Mouse (Mus musculus): Measurements from ENCODE around the gene Vcp. TPM values are rescaled to one million over a fixed set of nuclear protein-coding genes. Genes with fewer than 3 reads are reported as not detected.

Gene Vcp
- polyA plus RNA-seq, 1 experiment: 390 TPM

DNA sequence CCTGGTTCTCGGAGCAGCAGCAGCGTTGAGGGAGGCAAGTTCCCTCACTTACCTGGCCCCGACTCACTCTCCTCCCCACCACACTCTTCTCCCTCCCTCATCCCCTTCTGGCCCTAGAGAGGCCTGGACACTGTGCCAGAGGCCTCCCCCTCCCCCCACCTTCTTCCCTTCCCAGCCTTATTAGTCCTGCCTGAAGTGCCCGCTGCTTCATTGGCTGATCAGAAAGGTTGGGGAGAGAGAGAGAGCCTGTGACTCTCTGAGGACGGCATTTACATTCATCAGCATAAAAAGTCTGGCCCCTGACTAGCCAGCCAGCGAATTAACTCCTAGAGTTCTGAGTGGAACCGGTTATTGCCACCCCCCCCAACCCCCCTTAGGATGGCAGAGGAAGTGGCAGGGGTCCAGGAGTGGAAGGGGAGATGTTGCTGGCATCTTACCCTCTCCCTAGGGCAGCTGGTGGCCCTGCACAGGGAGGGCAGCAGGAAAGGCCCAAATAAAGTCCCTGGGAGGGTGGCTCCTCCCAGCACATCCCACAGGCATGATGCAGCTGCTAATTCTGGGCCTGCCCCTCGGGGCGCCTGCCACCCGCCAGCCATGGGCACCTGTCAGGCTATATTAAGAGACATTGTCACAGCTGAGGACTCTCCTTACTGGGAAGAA lies 46.7 kb downstream of the Vcp start:
- H3K27me3 ChIP-seq (ENCODE audit: control insufficient read depth, insufficient read depth, low read length, poor library complexity, severe bottlenecking): no peaks in the 10 kb centered on the region
- H3K9me3 ChIP-seq (replicated peaks; ENCODE audit: control insufficient read depth, insufficient read depth, low read length, poor library complexity, severe bottlenecking): no peaks in the 10 kb centered on the region
- no peaks in the 10 kb centered on the region for H3K36me3 ChIP-seq (ENCODE audit: control insufficient read depth, insufficient read depth, low read length, poor library complexity, severe bottlenecking)
- peaks cover 4% of the 10 kb centered on the region for H3K4me1 ChIP-seq (ENCODE audit: control insufficient read depth, insufficient read depth, low read length)
- H3K4me3 ChIP-seq (ENCODE audit: low read depth, low read length): no peak overlapping the region
- H3K27ac ChIP-seq (ENCODE audit: insufficient read depth, low read length): no peak overlapping the region
- TF ChIP-seq EP300 (IDR thresholded peaks at IDR 0.05; ENCODE audit: insufficient read depth, low read depth, low read length) (0 out of 2 replicates have a peak, but pooled peaks have one; percentile 9), CTCF (IDR thresholded peaks at IDR 0.05; ENCODE audit: low read depth, low read length) (no peak), POLR2A (IDR thresholded peaks at IDR 0.05; ENCODE audit: insufficient read depth, low read length) (no peak)
- H3K9ac ChIP-seq (ENCODE audit: low read depth, poor library complexity, severe bottlenecking): no peak overlapping the region

DNA sequence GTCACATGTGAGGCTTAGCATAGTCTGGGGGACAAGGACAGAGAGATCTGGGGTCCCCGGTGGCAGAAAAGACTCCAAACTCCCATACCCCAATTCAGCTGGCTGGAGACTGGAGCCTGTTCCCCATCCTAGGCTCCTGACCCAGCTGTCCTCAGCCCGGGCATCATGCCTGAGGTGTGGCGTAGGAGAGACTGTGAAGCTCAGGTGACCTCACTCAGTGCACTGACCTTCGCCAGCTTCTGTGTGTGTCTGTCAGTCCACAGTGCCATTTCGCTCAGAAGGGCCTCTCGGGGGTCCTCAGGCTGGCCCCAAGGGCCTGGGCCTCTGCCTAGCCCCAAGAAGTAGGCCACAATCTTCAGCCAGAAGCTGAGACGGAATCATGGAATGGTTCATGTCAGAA lies 47.7 kb downstream of the Vcp start:
- Histone ChIP-seq H3K9ac (ENCODE audit: low read depth, poor library complexity, severe bottlenecking) (no peak overlapping the region), H3K27ac (ENCODE audit: insufficient read depth, low read length) (no peak overlapping the region), H3K27me3 (ENCODE audit: control insufficient read depth, insufficient read depth, low read length, poor library complexity, severe bottlenecking) (no peaks in the 10 kb centered on the region), H3K4me3 (ENCODE audit: low read depth, low read length) (no peak overlapping the region), H3K36me3 (ENCODE audit: control insufficient read depth, insufficient read depth, low read length, poor library complexity, severe bottlenecking) (no peaks in the 10 kb centered on the region), H3K9me3 (replicated peaks; ENCODE audit: control insufficient read depth, insufficient read depth, low read length, poor library complexity, severe bottlenecking) (no peaks in the 10 kb centered on the region), H3K4me1 (ENCODE audit: control insufficient read depth, insufficient read depth, low read length) (peaks cover 4% of the 10 kb centered on the region)
- TF ChIP-seq CTCF (IDR thresholded peaks at IDR 0.05; ENCODE audit: low read depth, low read length) (no peak), POLR2A (IDR thresholded peaks at IDR 0.05; ENCODE audit: insufficient read depth, low read length) (no peak), EP300 (IDR thresholded peaks at IDR 0.05; ENCODE audit: insufficient read depth, low read depth, low read length) (no peak)

DNA sequence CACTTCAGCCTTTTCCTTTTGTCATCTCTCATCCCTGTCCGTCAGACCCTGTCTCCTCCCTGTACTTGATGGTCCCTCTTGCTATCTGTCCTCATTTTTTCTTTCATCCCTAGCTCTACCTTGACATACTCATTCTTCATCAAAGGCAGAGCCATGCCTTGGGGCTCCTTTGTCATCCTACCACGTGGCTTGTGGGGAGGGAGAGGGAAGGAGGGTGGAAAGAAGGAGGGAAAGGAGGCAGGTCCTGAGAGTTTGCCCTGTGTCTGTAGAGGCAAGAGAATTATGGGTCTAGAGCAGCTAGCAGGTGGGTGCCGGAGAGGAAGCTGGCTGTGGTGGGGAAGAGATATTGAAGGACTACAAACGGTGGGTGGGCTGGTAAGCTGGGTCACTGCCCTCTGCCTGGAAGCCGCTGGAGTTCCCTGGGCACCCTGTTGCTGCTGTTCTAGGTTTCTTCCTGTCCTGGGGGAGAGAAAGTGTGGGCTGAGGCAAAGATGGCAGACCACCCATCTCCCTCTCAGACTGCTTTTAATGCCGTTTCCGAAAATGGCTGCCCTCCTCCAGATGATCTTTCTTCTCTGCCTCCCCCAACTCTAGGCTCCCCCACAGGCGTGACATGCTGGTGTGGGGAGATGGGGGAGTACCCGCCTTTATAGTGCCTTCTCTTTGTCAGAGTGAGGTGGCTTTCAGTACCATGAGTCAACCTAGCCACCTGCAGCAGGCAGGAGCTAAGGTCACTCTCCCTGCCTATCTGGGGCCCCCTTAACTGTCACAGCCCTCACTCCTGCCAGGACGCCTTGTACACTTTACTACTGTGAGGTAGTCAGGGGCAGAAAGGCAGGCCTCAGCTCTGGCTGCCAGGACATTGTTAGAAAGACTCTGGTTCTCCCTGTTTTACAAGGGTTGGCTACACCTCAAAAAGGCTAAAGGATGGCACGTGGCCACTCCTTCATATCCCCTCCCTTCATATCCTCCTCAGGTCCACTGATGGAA lies 48.8 kb downstream of the Vcp start:
- H3K27me3 ChIP-seq (ENCODE audit: control insufficient read depth, insufficient read depth, low read length, poor library complexity, severe bottlenecking): no peaks in the 10 kb centered on the region
- H3K4me3 ChIP-seq (ENCODE audit: low read depth, low read length): 0 out of 2 replicates have a peak overlapping the region, but pooled peaks have one; percentile 3
- H3K27ac ChIP-seq (ENCODE audit: insufficient read depth, low read length): no peak overlapping the region
- H3K4me1 ChIP-seq (ENCODE audit: control insufficient read depth, insufficient read depth, low read length): peaks cover 4% of the 10 kb centered on the region
- H3K9ac ChIP-seq (ENCODE audit: low read depth, poor library complexity, severe bottlenecking): peak overlapping the region; percentile 9; the same call in 1 of the 2 replicates
- TF ChIP-seq CTCF (IDR thresholded peaks at IDR 0.05; ENCODE audit: low read depth, low read length) (no peak), EP300 (IDR thresholded peaks at IDR 0.05; ENCODE audit: insufficient read depth, low read depth, low read length) (no peak), POLR2A (IDR thresholded peaks at IDR 0.05; ENCODE audit: insufficient read depth, low read length) (no peak)
- no peaks in the 10 kb centered on the region for H3K36me3 ChIP-seq (ENCODE audit: control insufficient read depth, insufficient read depth, low read length, poor library complexity, severe bottlenecking)
- H3K9me3 ChIP-seq (replicated peaks; ENCODE audit: control insufficient read depth, insufficient read depth, low read length, poor library complexity, severe bottlenecking): no peaks in the 10 kb centered on the region

DNA sequence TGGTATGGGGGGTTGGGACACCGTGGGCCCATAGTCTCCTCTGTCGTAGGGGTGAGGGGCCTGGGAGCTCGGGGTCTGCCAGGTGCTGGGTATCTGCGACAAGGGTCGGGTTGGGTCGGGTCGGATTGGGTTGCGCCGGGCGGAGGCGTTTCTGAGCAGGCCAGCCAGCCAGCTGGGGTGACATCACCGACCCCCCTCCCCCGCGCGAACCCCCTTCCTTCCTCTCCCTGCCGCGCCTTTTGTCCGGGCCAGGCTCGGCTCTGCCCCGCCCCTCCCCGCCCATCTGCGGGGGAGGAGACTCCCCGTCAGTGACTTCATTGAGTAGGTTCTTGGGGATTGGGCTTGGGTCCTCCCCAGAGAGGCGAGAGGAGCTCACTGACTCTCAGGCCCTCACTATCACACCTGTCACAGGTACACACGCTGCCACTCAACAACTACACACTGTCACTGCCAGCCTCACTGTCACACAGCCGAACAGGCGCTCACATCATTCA lies 50.2 kb downstream of the Vcp start:
- no peaks in the 10 kb centered on the region for H3K9me3 ChIP-seq (replicated peaks; ENCODE audit: control insufficient read depth, insufficient read depth, low read length, poor library complexity, severe bottlenecking)
- H3K4me1 ChIP-seq (ENCODE audit: control insufficient read depth, insufficient read depth, low read length): peaks cover 4% of the 10 kb centered on the region
- H3K27ac ChIP-seq (ENCODE audit: insufficient read depth, low read length): peak overlapping the region; percentile 4; the same call in 1 of the 2 replicates
- H3K9ac ChIP-seq (ENCODE audit: low read depth, poor library complexity, severe bottlenecking): peak overlapping the region; percentile 88
- H3K36me3 ChIP-seq (ENCODE audit: control insufficient read depth, insufficient read depth, low read length, poor library complexity, severe bottlenecking): no peaks in the 10 kb centered on the region
- no peak for TF ChIP-seq CTCF (IDR thresholded peaks at IDR 0.05; ENCODE audit: low read depth, low read length)
- no peak for TF ChIP-seq POLR2A (IDR thresholded peaks at IDR 0.05; ENCODE audit: insufficient read depth, low read length)
- H3K27me3 ChIP-seq (ENCODE audit: control insufficient read depth, insufficient read depth, low read length, poor library complexity, severe bottlenecking): no peaks in the 10 kb centered on the region
- H3K4me3 ChIP-seq (ENCODE audit: low read depth, low read length): peak overlapping the region; percentile 69

DNA sequence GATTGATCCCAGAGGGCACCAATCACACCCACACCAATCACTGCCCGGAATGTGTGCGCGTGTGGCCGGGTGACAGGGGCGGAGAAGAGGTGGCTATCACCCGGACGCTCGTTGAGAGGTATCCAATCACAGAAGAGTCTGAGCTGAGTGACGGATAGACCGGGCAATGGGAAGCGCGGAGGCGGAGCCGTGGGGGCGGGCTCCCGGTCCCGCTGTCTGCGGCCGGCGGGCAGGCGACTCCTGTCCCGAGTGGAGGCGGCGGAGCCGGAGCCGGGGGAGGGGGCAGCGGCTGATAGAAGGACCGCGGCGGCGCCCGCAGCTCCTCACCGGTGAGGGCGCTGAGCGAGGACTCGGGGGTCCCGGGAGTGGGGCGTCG lies 50.6 kb downstream of the Vcp start, which contains the start of gene Dnajb5:
Gene Dnajb5, plus strand, starts transcription at position 139 of the 376 bp plus-strand sequence.
- H3K36me3 ChIP-seq (ENCODE audit: control insufficient read depth, insufficient read depth, low read length, poor library complexity, severe bottlenecking): no peaks in the 10 kb centered on the region
- H3K9ac ChIP-seq (ENCODE audit: low read depth, poor library complexity, severe bottlenecking): peak within 1 kb of the TSS; percentile 88
- TF ChIP-seq EP300 (IDR thresholded peaks at IDR 0.05; ENCODE audit: insufficient read depth, low read depth, low read length): no peak
- TF ChIP-seq POLR2A (IDR thresholded peaks at IDR 0.05; ENCODE audit: insufficient read depth, low read length): no peak
- no peak for TF ChIP-seq CTCF (IDR thresholded peaks at IDR 0.05; ENCODE audit: low read depth, low read length)
- H3K4me1 ChIP-seq (ENCODE audit: control insufficient read depth, insufficient read depth, low read length): peaks cover 4% of the 10 kb centered on the region
- peak within 1 kb of the TSS; percentile 4; the same call in 1 of the 2 replicates for H3K27ac ChIP-seq (ENCODE audit: insufficient read depth, low read length)
- H3K9me3 ChIP-seq (replicated peaks; ENCODE audit: control insufficient read depth, insufficient read depth, low read length, poor library complexity, severe bottlenecking): no peaks in the 10 kb centered on the region
- peak within 1 kb of the TSS; percentile 69 for H3K4me3 ChIP-seq (ENCODE audit: low read depth, low read length)
- H3K27me3 ChIP-seq (ENCODE audit: control insufficient read depth, insufficient read depth, low read length, poor library complexity, severe bottlenecking): no peaks in the 10 kb centered on the region

Measured in ES-Bruce4 (cell line).